Mouse (Mus musculus): ENCODE measurements at regions not wholly inside any gene's neighbourhood (a gene's known extent, or its start where the extent isn't known, plus 50 kb on each side); places are given as distances from the start of the nearest gene placed in this dataset.

DNA sequence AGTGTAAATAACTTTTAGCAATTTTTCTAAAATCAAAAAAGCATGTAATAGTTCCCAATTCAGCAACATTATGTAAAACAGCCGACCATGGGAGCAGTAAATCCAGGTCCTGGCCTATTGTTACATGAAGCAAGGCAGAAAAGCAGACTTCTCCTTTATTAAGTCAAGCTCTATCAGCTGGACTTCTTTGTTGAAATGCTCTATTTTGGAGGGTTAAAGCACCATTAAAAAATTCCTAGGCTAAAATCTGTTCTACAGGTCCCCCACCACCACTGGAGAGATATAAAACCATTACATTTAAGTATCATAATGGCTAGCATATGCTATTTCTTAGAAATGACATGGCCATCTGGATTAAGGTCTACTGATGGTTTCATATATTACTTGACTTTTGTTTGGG, 188.8 kb upstream of the Gm12695 start:
- TF ChIP-seq CTCF (IDR thresholded peaks at IDR 0.05; ENCODE audit: low read depth): no peak
- TF ChIP-seq EP300 (IDR thresholded peaks at IDR 0.05; ENCODE audit: low read depth): no peak
